15 mouse cellular contexts compared by ENCODE assay signal in genomic region chr6:120179756-120180206, GRCm38 (mm10).
DNase-seq lines count a peak whose midpoint lies in the region; ATAC-seq and TF ChIP-seq lines count a peak whose summit lies in the region.
"Had no signal": no experiment of that assay in that cellular context is flagged by ENCODE, and none has a peak within 500 bp of the region (broad histone marks: within the 10 kb centered on the region; RNA-seq: fewer than 3 reads in every experiment).

No protein-coding gene starts in this region.

- H3K27ac ChIP-seq in liver, embryonic 11.5 days (ENCODE audit: low read depth, low read length): no peak overlapping the region
- H3K27ac ChIP-seq in bone marrow macrophage, adult 2 months (ENCODE audit: insufficient read depth, low read depth, low read length): peak overlapping the region; percentile 89
- H3K27ac ChIP-seq in liver, embryonic 15.5 days (replicated peaks): peak overlapping the region; percentile 99
- H3K27ac ChIP-seq: forebrain, embryonic 12.5 days; hindbrain, embryonic 15.5 days; limb, embryonic 15.5 days; midbrain, embryonic 15.5 days had no signal

- H3K4me1 ChIP-seq in liver, embryonic 11.5 days (replicated peaks; ENCODE audit: control insufficient read depth, insufficient read depth, low read length): peaks cover 9% of the 10 kb centered on the region
- H3K4me1 ChIP-seq in bone marrow macrophage, adult 2 months (ENCODE audit: control insufficient read depth, insufficient read depth, low read length): peaks cover 26% of the 10 kb centered on the region
- H3K4me1 ChIP-seq in liver, embryonic 15.5 days (replicated peaks): peaks cover 58% of the 10 kb centered on the region
- H3K4me1 ChIP-seq: forebrain, embryonic 12.5 days; hindbrain, embryonic 15.5 days; midbrain, embryonic 15.5 days had no signal

- no peaks in the 10 kb centered on the region for H3K27me3 ChIP-seq in liver, embryonic 11.5 days (replicated peaks; ENCODE audit: control insufficient read depth, insufficient read depth, low read length)
- no peaks in the 10 kb centered on the region for H3K27me3 ChIP-seq in liver, embryonic 15.5 days
- no peaks in the 10 kb centered on the region for H3K27me3 ChIP-seq in splenic B cell, adult 2 months (ENCODE audit: control insufficient read depth, insufficient read depth, low read length, poor library complexity, severe bottlenecking)
- H3K27me3 ChIP-seq: forebrain, embryonic 12.5 days; hindbrain, embryonic 15.5 days; limb, embryonic 15.5 days; midbrain, embryonic 15.5 days; Patski had no signal

- H3K9ac ChIP-seq in liver, embryonic 11.5 days (ENCODE audit: low read depth, low read length): peak overlapping the region; percentile 30; the same call in 1 of the 2 replicates
- H3K9ac ChIP-seq in liver, embryonic 15.5 days: no peak overlapping the region
- H3K9ac ChIP-seq: forebrain, embryonic 12.5 days; hindbrain, embryonic 15.5 days; limb, embryonic 15.5 days; midbrain, embryonic 15.5 days had no signal

- no peaks in the 10 kb centered on the region for H3K36me3 ChIP-seq in liver, embryonic 11.5 days (ENCODE audit: control insufficient read depth, insufficient read depth, low read length)
- no peaks in the 10 kb centered on the region for H3K36me3 ChIP-seq in liver, embryonic 15.5 days (replicated peaks)
- H3K36me3 ChIP-seq in splenic B cell, adult 2 months (ENCODE audit: control insufficient read depth, insufficient read depth, low read length, poor library complexity, severe bottlenecking): no peaks in the 10 kb centered on the region
- H3K36me3 ChIP-seq: forebrain, embryonic 12.5 days; hindbrain, embryonic 15.5 days; limb, embryonic 15.5 days; midbrain, embryonic 15.5 days had no signal

- ATAC-seq in liver, embryonic 11.5 days (replicated peaks; ENCODE audit: low FRiP score): no peak
- ATAC-seq in liver, embryonic 15.5 days (ENCODE audit: insufficient read depth): no peak
- ATAC-seq: midbrain, embryonic 15.5 days; Patski had no signal

- TF ChIP-seq POLR2A in bone marrow macrophage, adult 2 months (IDR thresholded peaks at IDR 0.05; ENCODE audit: borderline replicate concordance, low read depth, low read length): no peak

- H3K4me3 ChIP-seq in liver, embryonic 11.5 days (ENCODE audit: low read depth, low read length): no peak overlapping the region
- H3K4me3 ChIP-seq in bone marrow macrophage, adult 2 months (ENCODE audit: insufficient read depth, low read length): no peak overlapping the region
- no peak overlapping the region for H3K4me3 ChIP-seq in liver, embryonic 15.5 days (replicated peaks)
- H3K4me3 ChIP-seq: forebrain, embryonic 12.5 days; hindbrain, embryonic 15.5 days; limb, embryonic 15.5 days; midbrain, embryonic 15.5 days had no signal

- no peaks in the 10 kb centered on the region for H3K9me3 ChIP-seq in liver, embryonic 11.5 days (ENCODE audit: control insufficient read depth, low read length)
- no peaks in the 10 kb centered on the region for H3K9me3 ChIP-seq in liver, embryonic 15.5 days (replicated peaks)
- H3K9me3 ChIP-seq: forebrain, embryonic 12.5 days; hindbrain, embryonic 15.5 days; limb, embryonic 15.5 days; midbrain, embryonic 15.5 days had no signal

- TF ChIP-seq CTCF in bone marrow macrophage, adult 2 months (IDR thresholded peaks at IDR 0.05; ENCODE audit: low read depth, low read length): no peak

- WGBS in liver, embryonic 11.5 days: 68% methylated on average over 8 of the region's 8 CpGs
- WGBS in liver, embryonic 15.5 days (ENCODE audit: insufficient replicate concordance): 54% methylated on average over 8 of the region's 8 CpGs

- DNase-seq in liver, embryonic 11.5 days (ENCODE audit: low spot score): no peak
- no peak for DNase-seq in liver
- peak; percentile 76 for DNase-seq in splenic B cell, adult 2 months (ENCODE audit: low read depth, low spot score)
- DNase-seq in embryo, embryonic 9.5 days (ENCODE audit: extremely low spot score): no peak
- DNase-seq in layer of hippocampus, adult 11-12 months (ENCODE audit: low spot score): no peak
- DNase-seq: cerebellum, adult 11-12 months; kidney, adult 11 months; kidney, postnatal 10 days had no signal

- H3K4me2 ChIP-seq in liver, embryonic 11.5 days: no peak overlapping the region
- H3K4me2 ChIP-seq in liver, embryonic 15.5 days: peak overlapping the region; percentile 38
- H3K4me2 ChIP-seq: forebrain, embryonic 12.5 days; hindbrain, embryonic 15.5 days; limb, embryonic 15.5 days; midbrain, embryonic 15.5 days had no signal
